Mouse (Mus musculus): ENCODE data around the gene Tcerg1l. TPM values are rescaled to one million over a fixed set of nuclear protein-coding genes. Genes with fewer than 3 reads are reported as not detected.

The Tcerg1l gene
- polyA plus RNA-seq, 1 experiment from 2014 or later = 1.9 TPM

DNA sequence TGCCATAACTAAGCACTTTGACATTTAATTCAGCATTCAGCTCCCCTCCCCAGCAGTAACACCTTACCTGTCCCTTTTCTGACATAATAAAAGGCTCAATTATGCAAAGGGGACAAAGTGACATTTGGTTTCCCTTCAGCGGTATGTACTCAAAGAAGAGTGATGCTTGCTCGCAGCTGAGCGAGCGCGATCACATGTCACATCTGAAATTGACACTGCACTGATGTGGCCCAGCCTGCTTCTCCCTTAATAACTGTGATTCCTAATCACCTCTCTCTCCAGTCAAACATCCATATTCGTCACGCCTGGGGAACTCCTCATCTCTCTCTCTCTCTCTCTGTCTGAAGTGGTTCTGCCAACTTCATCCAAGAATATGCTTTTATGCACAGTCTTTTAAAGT is 126.2 kb downstream of the Tcerg1l start:
- Histone ChIP-seq H3K27me3 (ENCODE audit: control insufficient read depth, insufficient read depth, low read length) (no peaks in the 10 kb centered on the region), H3K9me3 (ENCODE audit: control insufficient read depth, low read length) (no peaks in the 10 kb centered on the region), H3K4me1 (ENCODE audit: control insufficient read depth, insufficient read depth, low read length) (peaks cover 6% of the 10 kb centered on the region; the same call in 1 of the 2 replicates), H3K9ac (ENCODE audit: low read length) (no peak overlapping the region), H3K4me3 (ENCODE audit: low read depth, low read length) (no peak overlapping the region), H3K4me2 (ENCODE audit: low read depth, severe bottlenecking) (no peak overlapping the region), H3K27ac (replicated peaks; ENCODE audit: low read depth, low read length) (no peak overlapping the region), H3K36me3 (ENCODE audit: control insufficient read depth, insufficient read depth, low read length) (no peaks in the 10 kb centered on the region)
- DNase-seq (ENCODE audit: low spot score) (no peak), ATAC-seq (ENCODE audit: insufficient number of reproducible peaks, low FRiP score, low TSS enrichment, low read depth) (no peak)
- 78% methylated on average over 7 of the region's 7 CpGs for WGBS

DNA sequence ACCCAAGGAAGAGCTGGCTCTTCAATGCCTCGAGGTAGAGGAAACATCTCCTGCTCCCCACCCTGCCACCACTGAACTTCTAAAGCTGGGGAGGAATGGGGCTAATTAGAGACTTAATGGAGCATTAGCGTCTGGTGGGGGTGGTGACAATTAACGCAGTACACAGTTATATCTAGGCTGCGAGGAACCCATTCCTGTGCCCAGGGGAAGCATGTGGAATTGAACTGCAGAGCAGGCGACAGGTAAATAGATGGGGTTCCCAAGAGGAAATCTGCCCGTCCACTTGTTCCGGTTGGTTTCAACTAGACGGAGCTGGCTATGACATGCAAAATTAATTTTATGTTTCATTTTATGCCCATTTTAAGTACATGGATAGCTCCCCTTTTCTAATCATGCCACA is 128.1 kb downstream of the Tcerg1l start:
- Histone ChIP-seq H3K36me3 (ENCODE audit: control insufficient read depth, insufficient read depth, low read length) (no peaks in the 10 kb centered on the region), H3K27ac (replicated peaks; ENCODE audit: low read depth, low read length) (no peak overlapping the region), H3K9me3 (ENCODE audit: control insufficient read depth, low read length) (no peaks in the 10 kb centered on the region), H3K4me2 (ENCODE audit: low read depth, severe bottlenecking) (no peak overlapping the region), H3K4me3 (ENCODE audit: low read depth, low read length) (no peak overlapping the region), H3K27me3 (ENCODE audit: control insufficient read depth, insufficient read depth, low read length) (no peaks in the 10 kb centered on the region), H3K4me1 (ENCODE audit: control insufficient read depth, insufficient read depth, low read length) (peaks cover 6% of the 10 kb centered on the region; the same call in 1 of the 2 replicates), H3K9ac (ENCODE audit: low read length) (no peak overlapping the region)
- WGBS = 46% methylated on average over 8 of the region's 8 CpGs
- DNase-seq (ENCODE audit: low spot score) = no peak
- no peak for ATAC-seq (ENCODE audit: insufficient number of reproducible peaks, low FRiP score, low TSS enrichment, low read depth)

DNA sequence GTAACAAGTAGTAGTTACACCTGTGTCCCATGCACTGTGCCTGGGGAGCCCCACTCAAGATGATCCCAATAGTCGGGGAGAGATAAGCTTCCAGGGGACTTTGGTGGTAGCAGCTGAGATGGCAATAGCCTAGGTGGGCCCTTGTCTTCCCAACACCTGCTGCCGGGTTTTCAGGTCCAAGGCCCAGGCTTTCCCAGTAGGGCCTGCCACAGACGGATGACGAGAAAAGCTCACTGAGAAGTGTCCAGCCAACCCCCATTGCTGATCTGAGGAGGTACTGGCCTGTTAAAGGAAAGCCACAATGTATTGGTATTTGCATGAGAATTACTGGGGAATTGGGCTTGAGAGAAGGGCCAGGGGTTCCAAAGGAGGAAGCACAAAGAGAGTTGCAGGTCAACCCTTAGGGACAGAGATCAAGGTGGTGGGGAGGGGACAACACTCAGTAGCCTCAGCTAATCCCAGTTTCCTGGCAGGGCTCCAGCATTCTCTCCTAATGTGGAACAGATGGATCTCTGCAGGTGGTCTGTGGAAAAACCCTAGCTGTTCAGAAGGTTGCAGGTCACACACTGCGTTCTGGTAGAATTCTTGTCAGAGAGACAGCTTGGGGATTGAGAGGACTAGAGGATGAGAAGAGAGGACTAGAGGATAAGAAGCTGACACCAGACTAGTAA is 129.4 kb downstream of the Tcerg1l start:
- Histone ChIP-seq H3K27me3 (ENCODE audit: control insufficient read depth, insufficient read depth, low read length) (no peaks in the 10 kb centered on the region), H3K27ac (replicated peaks; ENCODE audit: low read depth, low read length) (no peak overlapping the region), H3K4me1 (ENCODE audit: control insufficient read depth, insufficient read depth, low read length) (peaks cover 6% of the 10 kb centered on the region; the same call in 1 of the 2 replicates), H3K4me3 (ENCODE audit: low read depth, low read length) (no peak overlapping the region), H3K4me2 (ENCODE audit: low read depth, severe bottlenecking) (no peak overlapping the region), H3K36me3 (ENCODE audit: control insufficient read depth, insufficient read depth, low read length) (no peaks in the 10 kb centered on the region), H3K9me3 (ENCODE audit: control insufficient read depth, low read length) (no peaks in the 10 kb centered on the region), H3K9ac (ENCODE audit: low read length) (no peak overlapping the region)
- no peak for ATAC-seq (ENCODE audit: insufficient number of reproducible peaks, low FRiP score, low TSS enrichment, low read depth)
- 60% methylated on average over 5 of the region's 5 CpGs for WGBS
- DNase-seq (ENCODE audit: low spot score) = peak; percentile 53

DNA sequence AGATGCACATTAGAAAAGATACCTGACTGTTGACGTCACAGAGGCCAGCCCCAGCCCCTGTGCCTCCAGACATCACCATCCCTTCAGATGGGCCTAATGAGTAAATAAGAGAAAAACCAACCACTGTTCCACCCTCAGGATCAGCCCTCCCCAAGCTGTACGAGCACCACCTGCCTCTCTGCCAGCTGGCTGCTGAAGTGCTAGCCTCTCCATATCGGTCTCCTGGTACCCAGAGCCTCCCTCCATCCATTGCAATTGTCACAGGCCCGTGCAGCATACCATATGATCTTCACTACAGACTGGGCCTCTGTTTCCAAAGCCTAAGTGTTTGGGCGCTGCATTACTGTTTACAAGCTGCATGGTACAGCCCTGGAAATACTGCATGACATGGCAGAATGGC is 148.9 kb downstream of the Tcerg1l start:
- no peak overlapping the region for H3K9ac ChIP-seq (ENCODE audit: low read length)
- H3K27me3 ChIP-seq (ENCODE audit: control insufficient read depth, insufficient read depth, low read length) = no peaks in the 10 kb centered on the region
- H3K4me1 ChIP-seq (ENCODE audit: control insufficient read depth, insufficient read depth, low read length) = no peaks in the 10 kb centered on the region
- 88% methylated on average over 5 of the region's 5 CpGs for WGBS
- no peak for ATAC-seq (ENCODE audit: insufficient number of reproducible peaks, low FRiP score, low TSS enrichment, low read depth)
- H3K4me3 ChIP-seq (ENCODE audit: low read depth, low read length) = no peak overlapping the region
- no peaks in the 10 kb centered on the region for H3K36me3 ChIP-seq (ENCODE audit: control insufficient read depth, insufficient read depth, low read length)
- no peak for DNase-seq (ENCODE audit: low spot score)
- H3K9me3 ChIP-seq (ENCODE audit: control insufficient read depth, low read length) = no peaks in the 10 kb centered on the region
- H3K27ac ChIP-seq (replicated peaks; ENCODE audit: low read depth, low read length) = no peak overlapping the region
- no peak overlapping the region for H3K4me2 ChIP-seq (ENCODE audit: low read depth, severe bottlenecking)

DNA sequence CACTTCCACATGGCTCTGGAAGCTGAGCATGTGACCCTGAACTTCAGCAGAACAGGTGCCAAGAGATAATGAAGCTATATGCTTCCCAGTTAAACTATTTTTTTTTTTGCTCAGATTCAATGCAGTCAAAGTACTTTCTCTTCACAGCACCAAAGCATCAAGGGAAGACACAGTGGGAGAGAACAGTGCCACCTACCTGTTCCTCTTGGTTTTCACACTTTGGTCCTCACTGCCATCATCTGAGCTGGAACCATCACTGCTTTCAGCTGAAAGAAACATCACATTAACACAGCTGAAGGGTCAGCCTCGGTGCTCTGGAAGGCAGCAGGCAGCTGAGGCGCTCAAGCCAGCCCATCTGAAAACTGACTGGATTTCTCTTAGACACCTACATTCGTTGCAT is 149.4 kb downstream of the Tcerg1l start:
- H3K27me3 ChIP-seq (ENCODE audit: control insufficient read depth, insufficient read depth, low read length) = no peaks in the 10 kb centered on the region
- H3K9ac ChIP-seq (ENCODE audit: low read length) = no peak overlapping the region
- H3K4me3 ChIP-seq (ENCODE audit: low read depth, low read length) = no peak overlapping the region
- no peaks in the 10 kb centered on the region for H3K36me3 ChIP-seq (ENCODE audit: control insufficient read depth, insufficient read depth, low read length)
- 82% methylated on average over 3 of the region's 3 CpGs for WGBS
- no peak overlapping the region for H3K4me2 ChIP-seq (ENCODE audit: low read depth, severe bottlenecking)
- no peak for DNase-seq (ENCODE audit: low spot score)
- ATAC-seq (ENCODE audit: insufficient number of reproducible peaks, low FRiP score, low TSS enrichment, low read depth) = no peak
- H3K27ac ChIP-seq (replicated peaks; ENCODE audit: low read depth, low read length) = no peak overlapping the region
- H3K4me1 ChIP-seq (ENCODE audit: control insufficient read depth, insufficient read depth, low read length) = no peaks in the 10 kb centered on the region
- H3K9me3 ChIP-seq (ENCODE audit: control insufficient read depth, low read length) = no peaks in the 10 kb centered on the region

DNA sequence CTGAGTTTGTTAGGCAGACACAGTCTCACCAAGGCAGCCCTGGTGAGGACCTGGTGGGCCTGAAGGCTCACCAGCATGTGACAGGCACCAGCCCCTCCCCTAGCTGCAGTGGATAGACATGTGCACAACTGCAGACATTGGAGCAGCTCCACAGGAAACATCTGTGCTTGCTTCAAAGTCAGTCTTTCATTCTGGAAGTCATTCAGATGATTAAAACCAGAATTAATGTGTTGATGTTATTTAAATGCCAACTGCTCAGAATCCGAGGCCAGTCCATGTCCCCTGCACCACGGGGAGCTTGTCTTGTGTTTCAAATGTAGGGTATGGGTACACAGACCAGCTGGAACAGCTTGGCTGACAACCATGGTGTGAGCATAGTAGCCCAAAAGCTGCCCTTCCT is 150.8 kb downstream of the Tcerg1l start:
- Histone ChIP-seq H3K4me1 (ENCODE audit: control insufficient read depth, insufficient read depth, low read length) (no peaks in the 10 kb centered on the region), H3K9me3 (ENCODE audit: control insufficient read depth, low read length) (no peaks in the 10 kb centered on the region), H3K27ac (replicated peaks; ENCODE audit: low read depth, low read length) (no peak overlapping the region), H3K4me3 (ENCODE audit: low read depth, low read length) (no peak overlapping the region), H3K9ac (ENCODE audit: low read length) (no peak overlapping the region), H3K27me3 (ENCODE audit: control insufficient read depth, insufficient read depth, low read length) (no peaks in the 10 kb centered on the region), H3K4me2 (ENCODE audit: low read depth, severe bottlenecking) (no peak overlapping the region), H3K36me3 (ENCODE audit: control insufficient read depth, insufficient read depth, low read length) (no peaks in the 10 kb centered on the region)
- 21% methylated on average over 2 of the region's 2 CpGs for WGBS
- no peak for DNase-seq (ENCODE audit: low spot score)
- ATAC-seq (ENCODE audit: insufficient number of reproducible peaks, low FRiP score, low TSS enrichment, low read depth) = no peak

DNA sequence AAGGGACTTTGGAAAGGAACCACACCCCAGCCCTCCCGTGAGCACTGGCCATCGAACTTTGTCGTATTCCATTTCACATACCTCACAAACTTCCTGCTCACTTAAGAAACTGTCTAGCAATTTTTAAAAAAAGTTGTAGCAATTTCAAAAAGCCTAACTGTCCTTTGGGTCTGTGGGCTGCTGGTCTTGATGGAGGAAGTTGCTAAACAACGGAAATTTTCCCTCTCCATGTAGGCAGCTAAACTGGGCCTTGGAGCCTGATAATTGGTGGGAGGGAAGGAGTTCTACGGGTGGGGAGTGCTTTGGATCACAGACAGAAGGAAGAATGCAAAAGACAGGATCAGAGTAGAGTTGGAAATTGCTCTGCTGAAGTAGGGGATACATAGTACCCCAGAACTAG is 155.3 kb downstream of the Tcerg1l start:
- DNase-seq (ENCODE audit: low spot score) (no peak), ATAC-seq (ENCODE audit: insufficient number of reproducible peaks, low FRiP score, low TSS enrichment, low read depth) (no peak)
- WGBS = 87% methylated on average over 5 of the region's 5 CpGs
- H3K36me3 ChIP-seq (ENCODE audit: control insufficient read depth, insufficient read depth, low read length) = no peaks in the 10 kb centered on the region
- no peak overlapping the region for H3K4me3 ChIP-seq (ENCODE audit: low read depth, low read length)
- H3K9me3 ChIP-seq (ENCODE audit: control insufficient read depth, low read length) = no peaks in the 10 kb centered on the region
- H3K27me3 ChIP-seq (ENCODE audit: control insufficient read depth, insufficient read depth, low read length) = no peaks in the 10 kb centered on the region
- H3K4me1 ChIP-seq (ENCODE audit: control insufficient read depth, insufficient read depth, low read length) = no peaks in the 10 kb centered on the region
- H3K9ac ChIP-seq (ENCODE audit: low read length) = no peak overlapping the region
- H3K4me2 ChIP-seq (ENCODE audit: low read depth, severe bottlenecking) = no peak overlapping the region
- no peak overlapping the region for H3K27ac ChIP-seq (replicated peaks; ENCODE audit: low read depth, low read length)

DNA sequence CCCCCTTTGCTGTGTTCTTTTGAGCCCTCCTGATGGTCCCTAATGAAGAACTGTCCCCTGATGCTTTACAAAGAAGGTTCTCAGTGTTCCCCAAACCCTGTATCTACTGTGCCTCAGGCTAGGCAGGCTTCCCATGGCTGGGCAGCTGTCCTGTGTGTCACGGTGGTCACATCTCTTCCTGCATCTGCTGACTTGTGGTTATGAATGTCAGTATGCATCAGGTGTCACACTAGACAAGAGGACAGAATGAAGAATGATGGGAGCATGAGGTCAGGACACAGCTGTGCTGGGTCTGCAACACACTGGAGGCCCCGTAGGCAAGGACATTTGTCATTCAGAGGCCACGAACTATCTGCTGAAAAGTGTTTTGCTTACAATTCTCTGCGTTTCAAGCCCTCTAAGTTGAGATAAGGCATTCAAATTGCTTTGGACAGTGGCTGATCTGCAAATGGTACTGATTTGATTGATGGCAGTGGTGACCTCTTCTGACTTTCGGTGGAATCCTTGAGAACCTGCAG is 159.8 kb downstream of the Tcerg1l start:
- Histone ChIP-seq H3K27me3 (ENCODE audit: control insufficient read depth, insufficient read depth, low read length) (no peaks in the 10 kb centered on the region), H3K4me2 (ENCODE audit: low read depth, severe bottlenecking) (no peak overlapping the region), H3K9ac (ENCODE audit: low read length) (no peak overlapping the region), H3K4me1 (ENCODE audit: control insufficient read depth, insufficient read depth, low read length) (no peaks in the 10 kb centered on the region), H3K9me3 (ENCODE audit: control insufficient read depth, low read length) (no peaks in the 10 kb centered on the region), H3K4me3 (ENCODE audit: low read depth, low read length) (no peak overlapping the region), H3K36me3 (ENCODE audit: control insufficient read depth, insufficient read depth, low read length) (no peaks in the 10 kb centered on the region), H3K27ac (replicated peaks; ENCODE audit: low read depth, low read length) (no peak overlapping the region)
- 36% methylated on average over 5 of the region's 5 CpGs for WGBS
- ATAC-seq (ENCODE audit: insufficient number of reproducible peaks, low FRiP score, low TSS enrichment, low read depth) (no peak), DNase-seq (ENCODE audit: low spot score) (no peak)

DNA sequence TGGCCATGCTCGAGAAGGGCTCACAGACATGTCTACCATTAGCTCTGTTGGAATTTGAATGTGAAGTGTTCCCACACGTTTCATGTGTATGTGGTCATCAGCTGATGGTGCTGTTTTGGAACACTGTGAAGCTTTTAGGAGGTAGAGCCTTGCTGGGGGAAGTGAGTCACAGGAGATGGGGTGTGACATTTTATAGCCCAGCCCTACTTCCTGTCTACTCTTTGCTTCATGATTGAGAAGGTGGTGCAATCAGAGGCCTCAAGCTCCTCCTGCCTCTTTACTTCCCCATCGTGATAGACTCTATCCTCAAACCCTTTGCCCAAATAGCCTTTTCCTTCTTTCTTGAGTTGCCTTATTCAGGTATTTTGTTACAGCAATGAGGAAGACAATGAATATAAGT is 173.3 kb downstream of the Tcerg1l start:
- H3K27ac ChIP-seq (replicated peaks; ENCODE audit: low read depth, low read length) = no peak overlapping the region
- DNase-seq (ENCODE audit: low spot score) (no peak), ATAC-seq (ENCODE audit: insufficient number of reproducible peaks, low FRiP score, low TSS enrichment, low read depth) (no peak)
- H3K4me2 ChIP-seq (ENCODE audit: low read depth, severe bottlenecking) = no peak overlapping the region; the same call in 1 of the 2 replicates
- no peaks in the 10 kb centered on the region for H3K36me3 ChIP-seq (ENCODE audit: control insufficient read depth, insufficient read depth, low read length)
- H3K9ac ChIP-seq (ENCODE audit: low read length) = no peak overlapping the region
- no peak overlapping the region for H3K4me3 ChIP-seq (ENCODE audit: low read depth, low read length)
- no peaks in the 10 kb centered on the region for H3K27me3 ChIP-seq (ENCODE audit: control insufficient read depth, insufficient read depth, low read length)
- no peaks in the 10 kb centered on the region for H3K9me3 ChIP-seq (ENCODE audit: control insufficient read depth, low read length)
- no peaks in the 10 kb centered on the region for H3K4me1 ChIP-seq (ENCODE audit: control insufficient read depth, insufficient read depth, low read length)
- 86% methylated on average over 3 of the region's 3 CpGs for WGBS

All from limb, embryonic 11.5 days (tissue).